Mouse (Mus musculus) MEL (cell line): ENCODE measurements around the gene Adcy1.
A peak's percentile ranks its signal among the peaks of the same experiment; 100 is the strongest.

Experiments
- CTCF ChIP-seq, 3 experiments: IDR thresholded peaks in 2 of 3; conservative IDR thresholded peaks in 1 of 3; 2 replicates each; pipeline ENCODE4 v1.5.1; 2011 to 2012; ENCODE audit warnings: low read length in 3 of 3, low read depth in 2 of 3, mild to moderate bottlenecking in 2 of 3, improper control_type of control experiment in 1 of 3, inconsistent platforms in 1 of 3, mixed read lengths in 1 of 3, moderate library complexity in 1 of 3; ENCODE audit not compliant: control insufficient read depth in 1 of 3, insufficient read depth in 1 of 3, poor library complexity in 1 of 3, severe bottlenecking in 1 of 3
- ELF1 ChIP-seq: IDR thresholded peaks from 2 replicates; pipeline ENCODE4 v1.6.1; 2014; ENCODE audit warnings: low read depth, mild to moderate bottlenecking, inconsistent platforms, low read length, improper control_type of control experiment, moderate library complexity
- EP300 ChIP-seq, 2 experiments: IDR thresholded peaks; 2 replicates each; pipeline ENCODE4 v1.6.1; 2011; ENCODE audit warnings: improper control_type of control experiment in 2 of 2, low read length in 2 of 2, low read depth in 1 of 2, mild to moderate bottlenecking in 1 of 2
- ETS1 ChIP-seq: IDR thresholded peaks from 2 replicates; pipeline ENCODE4 v1.6.1; 2012; ENCODE audit warnings: low read depth, mild to moderate bottlenecking, inconsistent platforms, low read length, improper control_type of control experiment, moderate library complexity
- MEF2A ChIP-seq: IDR thresholded peaks from 2 replicates; pipeline ENCODE4 v1.6.1; 2014; ENCODE audit warnings: low read depth, mild to moderate bottlenecking, inconsistent platforms, low read length, improper control_type of control experiment; ENCODE audit not compliant: poor library complexity, insufficient replicate concordance, severe bottlenecking; ENCODE audit errors: extremely low read depth
- MXI1 ChIP-seq: IDR thresholded peaks from 2 replicates; pipeline ENCODE4 v1.6.1; 2011; ENCODE audit warnings: mild to moderate bottlenecking, low read depth, low read length, improper control_type of control experiment
- MYC ChIP-seq: IDR thresholded peaks from 2 replicates; pipeline ENCODE4 v1.6.1; 2011; ENCODE audit warnings: low read depth, mild to moderate bottlenecking, low read length, improper control_type of control experiment, moderate library complexity
- POLR2A ChIP-seq, 2 experiments: IDR thresholded peaks; 2 replicates each; pipeline ENCODE4 v1.6.1; 2011 to 2012; ENCODE audit warnings: low read length in 2 of 2, mild to moderate bottlenecking in 2 of 2, control low read depth in 1 of 2, improper control_type of control experiment in 1 of 2, low read depth in 1 of 2, moderate library complexity in 1 of 2; ENCODE audit not compliant: control insufficient read depth in 1 of 2, insufficient read depth in 1 of 2, poor library complexity in 1 of 2
- POLR2AphosphoS2 ChIP-seq: IDR thresholded peaks from 2 replicates; pipeline ENCODE4 v1.6.1; 2011; ENCODE audit warnings: low read length, improper control_type of control experiment
- RCOR1 ChIP-seq: IDR thresholded peaks from 2 replicates; pipeline ENCODE4 v1.6.1; 2012; ENCODE audit warnings: low read depth, mild to moderate bottlenecking, inconsistent platforms, low read length, improper control_type of control experiment
- UBTF ChIP-seq: IDR thresholded peaks from 2 replicates; pipeline ENCODE4 v1.6.1; 2012; ENCODE audit warnings: low read depth, mild to moderate bottlenecking, inconsistent platforms, low read length, improper control_type of control experiment, moderate library complexity, borderline replicate concordance; ENCODE audit not compliant: insufficient read depth
- USF1 ChIP-seq: IDR thresholded peaks from 2 replicates; pipeline ENCODE4 v1.6.1; 2014; ENCODE audit warnings: low read depth, mild to moderate bottlenecking, inconsistent platforms, low read length, improper control_type of control experiment, moderate library complexity
- ZC3H11A ChIP-seq: IDR thresholded peaks from 2 replicates; pipeline ENCODE4 v1.6.1; 2012; ENCODE audit warnings: low read depth, mild to moderate bottlenecking, inconsistent platforms, low read length, improper control_type of control experiment

- TF ChIP-seq CTCF (IDR thresholded peaks at IDR 0.05 in 2 of 3, conservative IDR thresholded peaks at IDR 0.05 in 1 of 3; ENCODE audit: control insufficient read depth in 1 of 3, insufficient read depth in 1 of 3, low read depth in 2 of 3, low read length in 3 of 3, poor library complexity in 1 of 3, severe bottlenecking in 1 of 3) (peak; percentile 35 to 66 (median 51); a peak in 5 of 6 replicates), ETS1 (no peak), RCOR1 (no peak), MYC (no peak), EP300 (IDR thresholded peaks at IDR 0.05; ENCODE audit: low read depth in 1 of 2, low read length in 2 of 2) (no peak), MXI1 (no peak), USF1 (no peak), POLR2AphosphoS2 (no peak), ELF1 (no peak), ZC3H11A (peak; percentile 21; the same call in 1 of the 2 replicates), UBTF (no peak), MEF2A (no peak), POLR2A (IDR thresholded peaks at IDR 0.05; ENCODE audit: control insufficient read depth in 1 of 2, insufficient read depth in 1 of 2, low read depth in 1 of 2, low read length in 2 of 2, poor library complexity in 1 of 2) (no peak)
These were observed 136.6 kb downstream of the Adcy1 start for GRCm38 (mm10) chr11:7199736-7200392.
